Mouse (Mus musculus): Measurements from ENCODE around the gene Gpatch8. TPM values are rescaled to one million over a fixed set of nuclear protein-coding genes. Genes with fewer than 3 reads are reported as not detected.
"Not testable (repeated sequence)": the region's sequence is repeated elsewhere in the genome, so short reads cannot be mapped to it uniquely, and the experiment has no call there.

Gene Gpatch8
- total and polyA plus RNA-seq, 3 experiments = 11.7 to 18.0 (median 14.8) TPM

DNA sequence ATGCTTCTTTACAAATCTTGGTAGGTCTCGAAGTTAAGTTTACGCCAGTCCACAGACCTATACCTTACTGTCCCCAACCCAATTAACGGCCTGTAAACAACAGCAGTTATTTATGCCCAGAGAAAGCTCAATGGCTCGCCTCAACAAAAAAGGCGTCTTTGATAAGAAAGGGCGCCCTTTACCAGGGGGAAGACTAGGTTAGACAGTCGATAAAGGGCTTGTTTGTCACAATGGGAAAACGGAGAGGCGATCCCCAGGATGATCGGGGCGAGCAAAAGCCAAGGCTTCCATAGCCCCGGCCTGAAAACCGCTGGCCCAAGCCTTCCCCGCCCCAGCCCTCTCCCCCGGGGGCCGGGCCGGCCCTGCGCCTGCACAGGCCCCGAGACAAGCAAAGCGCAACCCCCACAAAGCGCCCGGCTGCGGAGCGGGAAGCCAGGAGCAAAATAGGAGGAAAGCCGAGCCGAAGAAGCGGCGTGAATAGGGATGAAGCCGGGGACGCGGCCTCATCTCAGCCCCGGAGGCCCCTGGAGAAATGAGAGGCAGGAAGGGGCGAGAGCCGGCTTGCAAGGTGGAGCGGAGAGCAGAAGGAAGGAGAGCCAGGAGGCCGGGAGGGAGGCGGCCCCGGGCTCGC, 677 bp downstream of the Gpatch8 start:
- H3K79me2 ChIP-seq (replicated peaks; ENCODE audit: control insufficient read depth, insufficient read depth, low read length) = peaks cover 3% of the 10 kb centered on the region; the same call in 1 of the 2 replicates
- H3K27ac ChIP-seq = peak overlapping the region; percentile 96
- TF ChIP-seq CTCF (IDR thresholded peaks at IDR 0.05) (no peak), POLR2A (IDR thresholded peaks at IDR 0.05; ENCODE audit: insufficient read depth, low read depth, low read length) (no peak), EP300 (IDR thresholded peaks at IDR 0.05; ENCODE audit: insufficient read depth, low read depth, low read length) (no peak)
- H3K36me3 ChIP-seq (ENCODE audit: control insufficient read depth, insufficient read depth, low read length) = peaks cover 14% of the 10 kb centered on the region
- H3K9ac ChIP-seq (ENCODE audit: low read depth, low read length) = peak overlapping the region; percentile 94
- H3K27me3 ChIP-seq (ENCODE audit: control insufficient read depth, insufficient read depth, low read length) = no peaks in the 10 kb centered on the region
- under 1% methylated on average over 39 of the region's 39 CpGs for WGBS
- DNase-seq = no peak
- intact Hi-C loops (cut with DNase I) = loop anchor here (1.0 to 5.0 kb wide), 3 partner anchors 49 to 263 kb away; partner anchors contain the start of gene Fzd2
- H3K4me1 ChIP-seq (ENCODE audit: control insufficient read depth, insufficient read depth, low read length) = peaks cover 6% of the 10 kb centered on the region
- H3K4me3 ChIP-seq = peak overlapping the region; percentile 65

DNA sequence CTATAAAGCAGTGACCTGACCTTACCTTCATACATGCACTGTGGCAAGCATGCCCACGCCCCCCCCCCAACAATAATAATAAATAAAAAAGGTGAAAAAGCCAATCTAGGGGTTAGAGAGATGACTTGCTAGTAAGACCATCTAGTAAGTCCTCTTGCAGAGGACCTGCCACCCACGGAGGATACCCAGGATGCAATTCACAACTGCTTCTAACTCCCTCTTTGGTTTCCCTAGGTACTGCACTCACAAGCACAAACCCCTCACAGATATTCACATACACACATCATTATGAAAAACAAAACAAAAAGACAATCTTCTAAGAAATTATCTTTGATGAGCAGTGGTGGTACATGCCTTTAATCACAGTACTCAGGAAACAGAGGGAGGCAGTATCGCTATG, 4.1 kb downstream of the Gpatch8 start:
- Histone ChIP-seq H3K27ac (no peak overlapping the region), H3K27me3 (ENCODE audit: control insufficient read depth, insufficient read depth, low read length) (no peaks in the 10 kb centered on the region), H3K36me3 (ENCODE audit: control insufficient read depth, insufficient read depth, low read length) (peaks cover 14% of the 10 kb centered on the region), H3K79me2 (replicated peaks; ENCODE audit: control insufficient read depth, insufficient read depth, low read length) (peaks cover 5% of the 10 kb centered on the region), H3K4me3 (no peak overlapping the region), H3K9ac (ENCODE audit: low read depth, low read length) (no peak overlapping the region), H3K4me1 (ENCODE audit: control insufficient read depth, insufficient read depth, low read length) (peaks cover 6% of the 10 kb centered on the region)
- 92% methylated on average over 3 of the region's 3 CpGs for WGBS
- intact Hi-C loops (cut with DNase I) = no loop called here
- no peak for DNase-seq
- TF ChIP-seq CTCF (IDR thresholded peaks at IDR 0.05) = 0 out of 2 replicates have a peak, but pooled peaks have one; percentile 14
- TF ChIP-seq EP300 (IDR thresholded peaks at IDR 0.05; ENCODE audit: insufficient read depth, low read depth, low read length) = no peak
- TF ChIP-seq POLR2A (IDR thresholded peaks at IDR 0.05; ENCODE audit: insufficient read depth, low read depth, low read length) = no peak

- Histone ChIP-seq H3K27me3 (ENCODE audit: control insufficient read depth, insufficient read depth, low read length) (no peaks in the 10 kb centered on the region), H3K36me3 (ENCODE audit: control insufficient read depth, insufficient read depth, low read length) (peaks cover 14% of the 10 kb centered on the region), H3K4me3 (no peak overlapping the region), H3K27ac (no peak overlapping the region), H3K4me1 (ENCODE audit: control insufficient read depth, insufficient read depth, low read length) (peaks cover 6% of the 10 kb centered on the region), H3K79me2 (replicated peaks; ENCODE audit: control insufficient read depth, insufficient read depth, low read length) (peaks cover 5% of the 10 kb centered on the region), H3K9ac (ENCODE audit: low read depth, low read length) (no peak overlapping the region)
- DNase-seq = no peak
- intact Hi-C loops (cut with DNase I) = no loop called here
- TF ChIP-seq EP300 (IDR thresholded peaks at IDR 0.05; ENCODE audit: insufficient read depth, low read depth, low read length) = no peak
- no peak for TF ChIP-seq POLR2A (IDR thresholded peaks at IDR 0.05; ENCODE audit: insufficient read depth, low read depth, low read length)
- no peak for TF ChIP-seq CTCF (IDR thresholded peaks at IDR 0.05)
Observed at GRCm38 (mm10) chr11:102551176-102551575, 5.0 kb downstream of the Gpatch8 start.

DNA sequence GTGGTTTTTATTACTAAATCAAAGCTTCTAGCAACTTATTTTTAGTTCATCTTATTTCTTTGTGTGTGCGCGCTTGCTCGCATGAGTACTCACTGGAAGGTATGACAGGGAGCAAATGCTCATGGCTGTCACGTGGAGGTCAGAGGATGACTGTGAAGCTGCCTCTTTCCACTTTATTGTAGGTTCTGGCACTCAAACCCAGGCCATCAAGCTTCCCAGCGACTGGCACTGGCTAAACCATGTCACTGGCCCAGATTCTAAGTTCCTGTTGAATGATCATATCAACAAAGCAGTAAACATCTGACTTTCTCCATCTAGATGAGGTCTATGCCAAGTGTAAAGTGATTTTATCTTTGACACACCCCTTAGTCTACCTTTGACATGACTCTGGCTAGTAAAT, 14.7 kb downstream of the Gpatch8 start:
- Histone ChIP-seq H3K9ac (ENCODE audit: low read depth, low read length) (no peak overlapping the region), H3K27me3 (ENCODE audit: control insufficient read depth, insufficient read depth, low read length) (no peaks in the 10 kb centered on the region), H3K27ac (no peak overlapping the region), H3K79me2 (replicated peaks; ENCODE audit: control insufficient read depth, insufficient read depth, low read length) (peaks cover 7% of the 10 kb centered on the region), H3K36me3 (ENCODE audit: control insufficient read depth, insufficient read depth, low read length) (peaks cover 5% of the 10 kb centered on the region), H3K4me1 (ENCODE audit: control insufficient read depth, insufficient read depth, low read length) (peaks cover 2% of the 10 kb centered on the region), H3K4me3 (no peak overlapping the region)
- DNase-seq = no peak
- intact Hi-C loops (cut with DNase I) = no loop called here
- TF ChIP-seq CTCF (IDR thresholded peaks at IDR 0.05) (no peak), POLR2A (IDR thresholded peaks at IDR 0.05; ENCODE audit: insufficient read depth, low read depth, low read length) (no peak), EP300 (IDR thresholded peaks at IDR 0.05; ENCODE audit: insufficient read depth, low read depth, low read length) (no peak)
- WGBS = 84% methylated on average over 5 of the region's 5 CpGs

GRCm38 (mm10) chr11:102540286-102540685, 15.9 kb downstream of the Gpatch8 start:
- H3K9ac ChIP-seq (ENCODE audit: low read depth, low read length); H3K4me3 ChIP-seq; H3K36me3 ChIP-seq (ENCODE audit: control insufficient read depth, insufficient read depth, low read length); H3K4me1 ChIP-seq (ENCODE audit: control insufficient read depth, insufficient read depth, low read length); intact Hi-C loops (cut with DNase I); H3K27ac ChIP-seq; H3K27me3 ChIP-seq (ENCODE audit: control insufficient read depth, insufficient read depth, low read length); DNase-seq; H3K79me2 ChIP-seq (replicated peaks; ENCODE audit: control insufficient read depth, insufficient read depth, low read length): not testable (repeated sequence)

DNA sequence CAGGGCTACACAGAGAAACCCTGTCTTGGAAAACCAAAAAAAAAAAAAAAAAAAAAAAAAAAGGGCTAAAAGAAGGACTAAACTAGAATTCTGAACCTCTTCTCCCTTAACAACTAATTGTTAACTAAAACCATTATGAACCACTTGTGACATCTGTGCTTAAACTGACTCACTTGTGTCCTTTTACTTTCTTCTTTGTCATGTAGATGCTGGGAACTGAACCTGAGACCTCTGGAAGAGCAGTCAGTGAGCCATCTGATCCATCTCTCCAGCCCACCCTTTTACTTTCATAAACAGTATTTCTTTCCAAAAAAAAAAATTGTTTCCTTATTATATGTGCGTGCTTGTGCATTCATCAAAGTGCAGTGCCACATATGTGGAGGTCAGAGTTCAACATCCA, 16.5 kb downstream of the Gpatch8 start:
- Histone ChIP-seq H3K36me3 (ENCODE audit: control insufficient read depth, insufficient read depth, low read length) (peaks cover 5% of the 10 kb centered on the region), H3K9ac (ENCODE audit: low read depth, low read length) (no peak overlapping the region), H3K4me1 (ENCODE audit: control insufficient read depth, insufficient read depth, low read length) (peaks cover 2% of the 10 kb centered on the region), H3K79me2 (replicated peaks; ENCODE audit: control insufficient read depth, insufficient read depth, low read length) (peaks cover 6% of the 10 kb centered on the region), H3K4me3 (no peak overlapping the region), H3K27ac (no peak overlapping the region), H3K27me3 (ENCODE audit: control insufficient read depth, insufficient read depth, low read length) (no peaks in the 10 kb centered on the region)
- 90% methylated on average over 1 of the region's 1 CpGs for WGBS
- TF ChIP-seq CTCF (IDR thresholded peaks at IDR 0.05) (no peak), EP300 (IDR thresholded peaks at IDR 0.05; ENCODE audit: insufficient read depth, low read depth, low read length) (no peak), POLR2A (IDR thresholded peaks at IDR 0.05; ENCODE audit: insufficient read depth, low read depth, low read length) (no peak)
- no peak for DNase-seq
- intact Hi-C loops (cut with DNase I) = no loop called here
